Mouse (Mus musculus) embryonic fibroblast, embryonic 13.5 days (primary cell): ENCODE measurements around the gene Mroh2a.

Experiments
- CTCF ChIP-seq: IDR thresholded peaks from 2 replicates; pipeline ENCODE4 v1.5.1; 2011; ENCODE audit warnings: mild to moderate bottlenecking, control low read depth, low read length, moderate library complexity, borderline replicate concordance; ENCODE audit not compliant: insufficient read depth
- POLR2A ChIP-seq: IDR thresholded peaks from 2 replicates; pipeline ENCODE4 v1.6.1; 2011; ENCODE audit warnings: low read depth, mild to moderate bottlenecking, control low read depth, low read length, moderate library complexity

DNA sequence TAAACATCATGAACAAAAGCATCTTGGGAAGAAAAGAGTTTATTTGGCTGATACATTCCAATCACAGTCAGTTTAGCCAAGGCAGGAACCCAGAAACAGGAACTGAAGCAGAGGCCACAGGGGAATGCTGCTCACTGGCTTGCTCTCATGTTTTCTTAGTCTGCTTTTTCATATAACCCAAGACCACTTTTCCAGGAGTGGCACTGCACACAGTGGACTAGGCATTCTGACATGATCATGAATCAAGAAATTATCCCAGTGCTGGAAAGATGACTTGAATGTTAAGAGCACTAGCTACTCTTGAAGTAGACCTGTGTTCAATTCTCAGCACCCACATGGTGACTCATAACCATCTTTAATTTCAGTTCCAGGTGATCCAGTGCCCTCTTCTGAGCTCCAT, 1.0 kb upstream of the Mroh2a start:
- TF ChIP-seq POLR2A (no peak), CTCF (no peak)
